In genomic region chr6:134047974-134048373, GRCm38 (mm10) we compare ENCODE assay signal across 24 mouse cellular contexts. TPM values are rescaled to one million over a fixed set of nuclear protein-coding genes. Genes with fewer than 3 reads are reported as not detected.
DNase-seq lines count a peak whose midpoint lies in the region; ATAC-seq lines count a peak whose summit lies in the region.
"Had no signal": no experiment of that assay in that cellular context is flagged by ENCODE, and none has a peak within 500 bp of the region (broad histone marks: within the 10 kb centered on the region; RNA-seq: fewer than 3 reads in every experiment).

No protein-coding gene starts in this region.

- WGBS in embryonic facial prominence, embryonic 12.5 days = 88% methylated on average over 6 of the region's 6 CpGs
- WGBS in embryonic facial prominence, embryonic 10.5 days = 93% methylated on average over 6 of the region's 6 CpGs
- 92% methylated on average over 6 of the region's 6 CpGs for WGBS in forebrain, embryonic 14.5 days

- H3K27ac ChIP-seq in embryonic facial prominence, embryonic 12.5 days = peak overlapping the region; percentile 54; the same call in 1 of the 2 replicates
- H3K27ac ChIP-seq in embryonic facial prominence, embryonic 10.5 days (replicated peaks) = no peak overlapping the region
- H3K27ac ChIP-seq in forebrain, embryonic 14.5 days (ENCODE audit: low read depth, low read length) = no peak overlapping the region
- H3K27ac ChIP-seq: embryonic facial prominence, embryonic 15.5 days; forebrain, embryonic 10.5 days; forebrain, embryonic 15.5 days; heart, adult 2 months; heart, embryonic 13.5 days; hindbrain, embryonic 12.5 days; intestine, embryonic 15.5 days had no signal

- ATAC-seq in embryonic facial prominence, embryonic 12.5 days (ENCODE audit: insufficient number of reproducible peaks, insufficient read depth, low FRiP score, low TSS enrichment) = no peak
- ATAC-seq in activated CD4-positive, CD25-positive, alpha-beta regulatory T cell, adult 4 months = peak; percentile 72
- ATAC-seq in forebrain, embryonic 14.5 days = no peak
- ATAC-seq: forebrain, embryonic 15.5 days; hindbrain, embryonic 16.5 days; intestine, embryonic 15.5 days had no signal

- H3K4me3 ChIP-seq in embryonic facial prominence, embryonic 12.5 days = no peak overlapping the region
- H3K4me3 ChIP-seq in embryonic facial prominence, embryonic 10.5 days = no peak overlapping the region
- no peak overlapping the region for H3K4me3 ChIP-seq in forebrain, embryonic 14.5 days (ENCODE audit: low read depth, low read length)
- H3K4me3 ChIP-seq: embryonic facial prominence, embryonic 15.5 days; erythroblast, embryonic 14.5 days; forebrain, embryonic 10.5 days; forebrain, embryonic 15.5 days; heart, adult 2 months; heart, embryonic 13.5 days; hindbrain, embryonic 12.5 days; intestine, embryonic 15.5 days had no signal

- H3K9ac ChIP-seq in embryonic facial prominence, embryonic 12.5 days = no peak overlapping the region
- no peak overlapping the region for H3K9ac ChIP-seq in forebrain, embryonic 14.5 days (ENCODE audit: low read length)
- H3K9ac ChIP-seq: embryonic facial prominence, embryonic 15.5 days; forebrain, embryonic 15.5 days; heart, embryonic 13.5 days; hindbrain, embryonic 12.5 days; intestine, embryonic 15.5 days had no signal

- H3K4me1 ChIP-seq in embryonic facial prominence, embryonic 12.5 days = peaks cover 43% of the 10 kb centered on the region
- peaks cover 56% of the 10 kb centered on the region for H3K4me1 ChIP-seq in embryonic facial prominence, embryonic 10.5 days
- H3K4me1 ChIP-seq in forebrain, embryonic 14.5 days (ENCODE audit: control insufficient read depth, insufficient read depth, low read length) = no peaks in the 10 kb centered on the region

- no peaks in the 10 kb centered on the region for H3K27me3 ChIP-seq in embryonic facial prominence, embryonic 12.5 days
- H3K27me3 ChIP-seq in embryonic facial prominence, embryonic 10.5 days (replicated peaks; ENCODE audit: low read depth, poor library complexity, severe bottlenecking) = no peaks in the 10 kb centered on the region
- no peaks in the 10 kb centered on the region for H3K27me3 ChIP-seq in forebrain, embryonic 14.5 days (replicated peaks; ENCODE audit: control insufficient read depth, insufficient read depth, low read length)
- H3K27me3 ChIP-seq: embryonic facial prominence, embryonic 15.5 days; forebrain, embryonic 15.5 days; heart, embryonic 13.5 days; hindbrain, embryonic 12.5 days; intestine, embryonic 15.5 days had no signal

- H3K9me3 ChIP-seq in embryonic facial prominence, embryonic 12.5 days = no peaks in the 10 kb centered on the region
- no peaks in the 10 kb centered on the region for H3K9me3 ChIP-seq in embryonic facial prominence, embryonic 10.5 days
- H3K9me3 ChIP-seq in forebrain, embryonic 14.5 days (replicated peaks; ENCODE audit: control insufficient read depth, low read length) = no peaks in the 10 kb centered on the region
- H3K9me3 ChIP-seq: embryonic facial prominence, embryonic 15.5 days; forebrain, embryonic 15.5 days; heart, embryonic 13.5 days; hindbrain, embryonic 12.5 days; intestine, embryonic 15.5 days had no signal

- no peak overlapping the region for H3K4me2 ChIP-seq in embryonic facial prominence, embryonic 12.5 days (replicated peaks)
- H3K4me2 ChIP-seq in forebrain, embryonic 14.5 days (ENCODE audit: low read length) = no peak overlapping the region
- H3K4me2 ChIP-seq: embryonic facial prominence, embryonic 15.5 days; forebrain, embryonic 15.5 days; heart, embryonic 13.5 days; hindbrain, embryonic 12.5 days; intestine, embryonic 15.5 days had no signal

- DNase-seq in embryonic facial prominence, embryonic 10.5 days (ENCODE audit: low spot score) = no peak
- DNase-seq in thymus, postnatal 0 days (ENCODE audit: low spot score) = peak; percentile 48
- no peak for DNase-seq in thymus, postnatal 25 days
- no peak for DNase-seq in forebrain, embryonic 14.5 days (ENCODE audit: low spot score)
- DNase-seq in kidney, postnatal 10 days = no peak
- no peak for DNase-seq in frontal cortex, postnatal 10 days (ENCODE audit: low spot score in 2 of 2)
- DNase-seq: adrenal gland, postnatal 10 days; cerebellum, adult 11-12 months; cerebellum, adult 9-10 months; cerebellum, postnatal 25 days; gastrocnemius, postnatal 10 days; heart, adult 2 months; heart, postnatal 4 days; kidney, adult 18-20 months had no signal

- H3K36me3 ChIP-seq in embryonic facial prominence, embryonic 12.5 days = no peaks in the 10 kb centered on the region
- peaks cover 16% of the 10 kb centered on the region; the same call in 1 of the 2 replicates for H3K36me3 ChIP-seq in embryonic facial prominence, embryonic 10.5 days (replicated peaks)
- no peaks in the 10 kb centered on the region for H3K36me3 ChIP-seq in forebrain, embryonic 14.5 days (ENCODE audit: control insufficient read depth, insufficient read depth, low read length)
- H3K36me3 ChIP-seq: embryonic facial prominence, embryonic 15.5 days; forebrain, embryonic 15.5 days; hindbrain, embryonic 12.5 days; intestine, embryonic 15.5 days had no signal

RNA-seq across cellular contexts. Expression of gene Etv6, which starts 12.5 kb away (rescaled TPM):
- polyA plus RNA-seq in embryonic facial prominence, embryonic 12.5 days (2016; fragmentation: Nextera tagmentation; extraction: Ambion mirVana) = 14.2 and 15.8 TPM in 2 replicates
- 16.6 and 17.0 TPM in 2 replicates for polyA plus RNA-seq in embryonic facial prominence, embryonic 10.5 days (2016; fragmentation: Nextera tagmentation; extraction: Ambion mirVana)
- polyA plus RNA-seq in thymus, postnatal 0 days (2015; fragmentation: Nextera tagmentation; extraction: Ambion mirVana) = 11.8 and 12.1 TPM in 2 replicates
- 1 to 10 TPM; 9.0 to 10.0 TPM for polyA plus RNA-seq in activated CD4-positive, CD25-positive, alpha-beta regulatory T cell, adult 4 months (2017; shearing (Covaris generic))
- 5.9 and 6.1 TPM in 2 replicates for polyA plus RNA-seq in forebrain, embryonic 14.5 days (2014; fragmentation: Nextera tagmentation; extraction: Ambion mirVana)
